Mouse (Mus musculus): ENCODE measurements at regions not wholly inside any gene's neighbourhood (a gene's known extent, or its start where the extent isn't known, plus 50 kb on each side); places are given as distances from the start of the nearest gene placed in this dataset.

GRCm38 (mm10) chr11:19870136-19870535 is 54.0 kb upstream of the Spred2 start:
- no peak for DNase-seq (ENCODE audit: low spot score in 2 of 2)

DNA sequence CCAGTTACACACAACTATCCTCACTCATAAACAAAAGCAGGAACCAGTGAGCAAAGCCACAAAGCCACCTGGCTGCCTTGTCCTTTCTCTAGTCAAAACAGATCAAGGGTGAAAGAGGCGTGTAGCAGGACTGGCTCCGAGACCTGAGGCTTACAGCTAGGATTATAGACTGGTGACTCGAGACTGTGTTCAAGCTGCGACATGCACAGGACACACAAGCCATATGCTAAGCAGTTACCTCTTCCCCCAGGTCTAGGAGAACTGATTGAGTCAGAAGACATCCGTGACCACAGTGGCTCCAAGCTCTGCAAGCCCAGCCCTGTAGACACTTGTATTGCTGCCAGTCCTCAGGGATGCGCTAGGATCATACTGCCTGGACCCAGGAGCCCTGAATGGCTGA is 50.4 kb upstream of the Spred2 start:
- no peak for DNase-seq (ENCODE audit: low spot score in 2 of 2)
